In genomic region chr17:83693941-83694340, GRCm38 (mm10) we compare ENCODE assay signal across 17 mouse cellular contexts.
"Had no signal": no experiment of that assay in that cellular context is flagged by ENCODE, and none has a peak within 500 bp of the region (broad histone marks: within the 10 kb centered on the region; RNA-seq: fewer than 3 reads in every experiment).

No protein-coding gene starts in this region.

- H3K9ac ChIP-seq: liver, embryonic 13.5 days; liver, postnatal 0 days; lung, embryonic 15.5 days had no signal

- H3K27ac ChIP-seq: left cerebral cortex, adult 2 months; limb, embryonic 10.5 days; liver, embryonic 13.5 days; lung, embryonic 15.5 days; macrophage had no signal

- H3K9me3 ChIP-seq: limb, embryonic 10.5 days; liver, embryonic 13.5 days; lung, embryonic 15.5 days had no signal

- H3K4me3 ChIP-seq: left cerebral cortex, adult 2 months; limb, embryonic 10.5 days; liver, embryonic 13.5 days; lung, embryonic 15.5 days; megakaryocyte, embryonic 14.5 days had no signal

- H3K4me2 ChIP-seq: liver, embryonic 13.5 days; lung, embryonic 15.5 days; midbrain, embryonic 11.5 days had no signal

- ATAC-seq: liver, postnatal 0 days; midbrain, embryonic 16.5 days had no signal

- H3K27me3 ChIP-seq: liver, embryonic 13.5 days; lung, embryonic 15.5 days; megakaryocyte, embryonic 14.5 days had no signal

- DNase-seq: kidney, adult 11 months; kidney, adult 9 months; kidney, postnatal 10 days; kidney, postnatal 4 days; liver, embryonic 13.5 days; liver, postnatal 0 days; lung, postnatal 14 days; right cerebral cortex, postnatal 4 days; spleen, adult 18-20 months; thymus, postnatal 4 days had no signal

- H3K36me3 ChIP-seq: limb, embryonic 10.5 days; liver, embryonic 13.5 days; lung, embryonic 15.5 days had no signal

- H3K4me1 ChIP-seq: limb, embryonic 10.5 days; lung, embryonic 15.5 days had no signal
